Mouse (Mus musculus) lung, postnatal 25 days (tissue): ENCODE measurements around the gene Gm20388.

Experiments used
- DNase-seq: peaks from one replicate; pipeline ENCODE4 v3.0.0; 2022; ENCODE audit warnings: low spot score

Gene Gm20388

DNA sequence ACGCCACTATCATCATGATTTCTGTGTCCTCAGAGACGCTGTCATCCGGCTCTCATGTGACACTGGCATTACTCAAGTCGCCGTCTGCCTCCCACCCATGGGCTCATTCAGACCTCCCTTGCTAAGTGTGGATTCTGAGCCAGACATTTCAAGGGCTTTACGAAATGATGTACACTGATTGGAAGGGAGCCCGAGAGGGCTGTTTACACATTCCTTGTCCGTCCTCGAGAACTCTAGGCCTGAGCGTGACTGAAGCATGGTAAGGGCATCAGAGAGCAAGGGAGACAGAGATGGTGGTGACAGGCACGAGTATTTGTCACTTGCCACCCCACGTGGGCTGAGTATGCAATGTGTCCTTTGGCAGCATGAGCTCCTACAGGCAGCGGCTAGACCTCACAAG lies 4271.6 kb downstream of the Gm20388 start:
- peak; percentile 87 for DNase-seq

DNA sequence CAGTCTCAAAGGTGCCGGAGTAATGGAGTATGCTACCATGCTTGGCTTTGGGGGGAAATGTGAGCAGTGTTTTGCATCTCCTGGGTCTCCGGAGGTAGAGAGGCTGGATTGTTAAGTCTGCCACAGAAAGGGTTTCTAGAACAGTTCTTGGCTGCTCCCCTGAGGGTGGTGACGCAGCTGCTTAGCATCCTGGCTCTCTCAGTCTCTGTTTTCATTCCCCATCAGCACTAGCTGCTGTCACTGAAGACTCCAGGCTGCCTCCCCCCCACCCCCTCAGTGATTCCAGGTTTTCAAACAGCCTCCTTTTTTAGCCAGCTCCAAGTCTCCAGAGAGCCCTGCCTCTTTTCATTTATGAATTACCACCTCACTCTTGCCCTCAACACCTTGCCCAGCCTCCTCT lies 4273.4 kb downstream of the Gm20388 start:
- no peak for DNase-seq

DNA sequence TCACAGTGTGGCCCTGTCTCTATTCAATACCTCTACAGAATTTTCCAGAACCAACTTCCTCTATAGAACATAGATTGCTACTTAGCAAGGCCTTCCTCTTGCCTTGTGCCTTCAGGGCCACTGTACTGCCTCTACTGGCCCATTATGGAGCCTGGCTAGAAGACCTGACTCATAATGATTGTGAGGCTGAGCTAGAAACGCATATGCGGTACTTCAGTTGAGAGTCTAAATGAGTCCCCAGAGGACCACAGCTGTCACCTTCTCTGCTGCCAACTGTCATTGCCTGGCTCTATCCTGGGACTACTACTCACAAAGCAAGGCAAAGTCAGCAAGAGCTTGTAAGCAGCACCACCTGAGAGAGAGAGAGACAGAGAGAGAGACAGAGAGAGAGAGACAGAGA lies 4273.9 kb downstream of the Gm20388 start:
- no peak for DNase-seq

DNA sequence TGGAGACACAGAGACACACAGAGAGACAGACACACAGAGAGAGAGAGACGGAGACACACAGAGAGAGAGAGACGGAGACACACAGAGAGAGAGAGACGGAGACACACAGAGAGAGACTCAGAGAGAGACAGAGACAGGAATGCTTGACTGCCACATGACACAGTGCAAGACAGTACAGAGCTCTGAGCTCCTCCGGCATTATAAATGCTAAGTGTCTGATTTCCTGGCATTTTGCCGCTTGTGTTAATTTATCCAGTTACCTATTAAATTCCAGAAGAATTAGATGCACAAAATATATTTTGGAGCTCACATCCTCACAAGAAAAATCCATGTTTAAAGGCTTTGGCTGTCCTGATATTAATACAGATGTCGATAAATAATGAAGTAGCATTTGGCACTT lies 4274.4 kb downstream of the Gm20388 start:
- no peak for DNase-seq

DNA sequence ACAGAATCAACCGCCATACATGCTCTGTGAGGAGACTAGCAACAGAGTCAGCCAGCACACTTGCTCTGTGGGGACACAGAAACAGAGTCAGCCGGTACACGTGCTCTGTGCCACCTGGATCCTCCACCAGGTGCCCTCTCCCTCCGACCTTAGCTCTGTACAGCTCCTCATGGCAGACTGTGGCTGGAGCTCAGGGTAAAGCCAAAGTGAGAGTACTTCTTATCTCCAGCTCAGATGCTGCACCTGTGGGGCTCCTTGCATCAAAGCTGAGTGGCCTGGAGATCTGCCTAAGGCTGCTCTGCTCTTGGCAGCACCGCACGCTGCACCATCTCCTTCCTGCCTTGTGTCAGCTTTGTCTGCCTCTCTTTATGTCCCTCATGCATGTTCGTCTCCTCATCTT lies 4279.7 kb downstream of the Gm20388 start:
- DNase-seq: no peak

DNA sequence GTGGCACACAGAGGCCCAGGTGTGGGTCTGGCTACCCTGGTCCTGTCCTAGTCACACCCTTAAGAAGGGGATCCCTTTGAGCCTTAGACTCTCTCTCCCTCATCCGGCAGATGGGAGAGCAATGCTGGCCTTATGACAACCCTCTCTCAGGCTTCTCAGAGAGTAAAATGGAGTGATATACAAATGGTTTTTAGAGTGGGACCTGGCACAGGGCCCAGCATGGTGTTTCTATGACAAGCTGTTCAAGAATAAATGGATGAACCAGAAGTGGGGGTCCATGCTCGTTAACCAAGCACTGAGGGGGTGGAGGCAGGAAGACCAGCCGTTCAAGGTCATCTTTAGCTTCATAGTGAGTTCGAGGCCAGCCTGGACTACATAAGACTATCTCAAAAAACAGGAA lies 4281.6 kb downstream of the Gm20388 start:
- DNase-seq: no peak

DNA sequence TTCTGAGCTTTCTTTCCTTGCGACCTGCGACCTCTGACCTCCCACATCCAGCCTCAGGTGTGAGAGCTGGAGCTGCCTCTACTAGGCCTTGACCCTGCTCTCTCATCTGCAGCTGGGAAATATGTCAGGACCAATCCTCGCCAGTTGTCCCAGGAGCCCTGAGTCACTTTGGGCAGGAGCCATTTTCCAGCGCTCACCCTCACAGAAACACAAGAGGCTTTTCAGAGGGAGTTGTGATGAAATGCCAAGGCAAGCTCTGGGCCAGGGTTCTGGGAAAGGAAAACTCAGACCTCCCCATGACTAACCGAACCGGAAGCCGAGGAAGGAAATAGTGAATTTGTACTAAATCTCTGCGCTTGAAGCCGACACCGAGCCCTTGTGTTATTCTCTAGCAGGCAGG lies 4282.3 kb downstream of the Gm20388 start:
- DNase-seq: peak; percentile 73

DNA sequence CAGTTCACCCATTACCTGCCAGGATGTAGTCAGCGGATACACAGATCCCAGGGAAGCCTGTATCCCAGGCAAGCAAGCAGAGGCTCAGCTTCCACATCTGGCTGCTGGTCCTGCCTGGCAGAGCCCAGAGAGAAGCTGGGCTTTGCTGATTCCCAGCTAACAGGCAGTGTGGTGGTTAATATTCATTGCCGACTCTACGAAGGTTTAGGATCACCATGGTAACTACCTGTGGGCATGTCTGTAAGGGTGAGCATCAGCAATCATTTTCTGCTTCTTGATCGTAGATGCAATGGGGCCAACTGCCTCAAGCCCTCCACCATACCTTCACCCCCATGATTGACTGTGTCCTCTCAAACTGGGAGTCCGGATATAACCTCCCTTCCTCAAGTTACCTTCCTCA lies 4283.4 kb downstream of the Gm20388 start:
- DNase-seq: no peak

DNA sequence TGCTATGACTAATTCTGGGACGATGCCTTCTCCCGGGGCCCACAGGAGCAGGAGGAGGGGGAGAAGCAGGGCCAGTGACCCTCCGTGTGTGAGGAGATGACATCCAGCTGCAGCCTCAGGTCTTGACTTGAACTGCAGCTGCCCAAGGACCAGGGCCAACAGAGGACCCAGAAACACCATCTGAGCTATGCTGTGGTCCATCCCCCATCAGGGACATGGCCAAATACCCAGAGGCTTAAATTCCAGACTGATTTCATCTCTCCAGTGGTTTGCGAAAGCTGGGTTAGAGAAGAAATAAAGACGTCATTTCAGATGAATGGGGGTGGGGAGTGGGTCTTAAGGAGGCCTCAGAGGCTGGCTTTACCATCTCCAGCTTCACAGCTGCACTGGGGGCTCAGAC lies 4285.6 kb downstream of the Gm20388 start:
- peak; percentile 61 for DNase-seq

DNA sequence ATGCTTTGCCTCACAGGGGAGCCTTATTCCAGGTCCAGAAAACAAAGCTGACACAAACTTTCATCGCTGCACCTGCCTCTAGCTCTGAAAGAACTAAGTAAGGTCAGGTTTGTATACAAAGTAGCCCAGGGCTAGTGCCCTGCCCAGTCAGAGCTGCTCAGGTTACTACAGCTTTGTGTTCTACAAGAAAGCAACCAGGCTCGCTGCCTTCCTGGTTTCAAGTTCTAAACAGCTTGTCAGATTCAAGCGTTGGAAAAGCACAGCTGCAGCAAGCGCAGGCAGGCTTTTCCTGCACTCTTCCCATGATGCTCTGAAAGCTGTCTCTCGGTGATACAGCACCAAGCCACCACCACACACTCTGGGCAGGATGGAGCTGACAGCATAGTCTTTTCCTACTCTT lies 4286.2 kb downstream of the Gm20388 start:
- DNase-seq: no peak

DNA sequence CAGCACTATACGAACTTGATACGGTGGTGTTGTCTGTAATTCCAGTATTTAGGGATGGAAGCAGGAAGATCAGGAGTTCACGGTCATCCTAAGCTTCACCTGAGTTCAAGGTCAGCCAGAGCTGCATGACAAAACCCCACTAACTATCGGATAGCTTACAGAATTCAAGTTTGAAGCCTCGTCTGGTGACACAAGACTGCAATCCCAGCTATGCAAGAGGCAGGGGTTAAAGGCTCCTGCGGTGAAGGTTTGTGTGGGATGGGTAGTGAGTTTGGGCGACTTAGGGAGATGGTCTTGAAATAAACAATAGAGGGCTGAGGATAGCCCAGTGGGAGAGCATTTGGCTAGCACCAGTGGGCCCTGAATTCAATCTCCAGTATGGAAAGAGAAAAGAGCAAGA lies 4287.6 kb downstream of the Gm20388 start:
- DNase-seq: no peak

DNA sequence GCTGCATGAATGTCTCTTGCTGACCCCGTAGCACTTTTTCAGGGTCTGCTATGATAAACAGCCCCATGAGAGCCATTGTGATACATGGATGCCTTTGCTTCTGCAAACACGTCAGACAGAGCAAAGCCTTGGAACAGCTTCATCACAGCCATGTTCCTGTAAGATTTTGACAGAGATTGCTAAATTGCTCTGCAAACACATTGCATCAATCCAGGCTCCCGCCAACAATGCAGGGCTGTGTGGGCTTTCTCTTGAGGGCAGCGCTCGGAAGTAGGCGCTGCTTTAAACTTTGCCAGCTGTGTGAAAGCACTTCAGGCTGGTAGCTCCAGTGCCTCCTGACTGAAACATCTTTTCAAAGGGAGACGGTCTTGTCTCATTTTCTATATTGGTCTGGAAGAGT lies 4289.8 kb downstream of the Gm20388 start:
- peak; percentile 70 for DNase-seq

DNA sequence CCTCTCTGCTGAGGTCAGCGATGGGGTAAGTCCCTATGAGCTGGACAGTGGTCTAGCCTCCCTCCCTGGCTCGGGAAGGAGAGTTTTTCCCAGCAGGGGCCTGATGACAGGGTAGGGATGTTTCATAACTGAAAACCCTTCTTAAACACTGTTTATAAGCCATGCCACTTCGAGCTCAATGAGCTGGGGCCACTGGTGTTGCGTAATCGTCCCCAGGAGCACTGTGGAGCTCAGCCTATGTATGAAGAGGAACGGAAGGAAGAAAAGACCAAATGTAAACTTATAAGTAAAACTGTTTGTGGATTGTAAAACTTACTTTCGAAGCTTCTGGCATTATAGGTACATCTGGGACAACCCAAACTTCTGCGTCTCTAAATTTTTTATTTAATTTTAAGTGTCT lies 4291.1 kb downstream of the Gm20388 start:
- DNase-seq: peak; percentile 65

DNA sequence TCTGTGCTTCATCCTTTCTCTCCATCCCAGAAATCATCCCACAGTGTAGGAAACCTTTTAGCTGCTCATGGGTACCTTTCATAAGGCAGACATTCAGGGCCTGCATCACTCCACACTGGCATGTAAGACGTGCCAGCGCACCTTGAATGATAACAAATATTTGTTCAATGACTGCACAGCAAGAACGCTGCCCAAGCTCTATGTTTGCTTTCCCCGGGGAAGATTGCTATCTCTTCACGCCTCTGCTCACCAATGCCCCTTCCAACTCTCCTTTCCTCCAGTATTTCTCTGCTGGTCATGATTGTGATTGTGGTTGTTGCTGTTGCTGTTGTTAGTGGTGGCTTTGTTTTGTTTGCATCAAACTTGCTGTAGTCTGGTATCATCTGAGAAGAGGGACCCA lies 4292.3 kb downstream of the Gm20388 start:
- DNase-seq: no peak

DNA sequence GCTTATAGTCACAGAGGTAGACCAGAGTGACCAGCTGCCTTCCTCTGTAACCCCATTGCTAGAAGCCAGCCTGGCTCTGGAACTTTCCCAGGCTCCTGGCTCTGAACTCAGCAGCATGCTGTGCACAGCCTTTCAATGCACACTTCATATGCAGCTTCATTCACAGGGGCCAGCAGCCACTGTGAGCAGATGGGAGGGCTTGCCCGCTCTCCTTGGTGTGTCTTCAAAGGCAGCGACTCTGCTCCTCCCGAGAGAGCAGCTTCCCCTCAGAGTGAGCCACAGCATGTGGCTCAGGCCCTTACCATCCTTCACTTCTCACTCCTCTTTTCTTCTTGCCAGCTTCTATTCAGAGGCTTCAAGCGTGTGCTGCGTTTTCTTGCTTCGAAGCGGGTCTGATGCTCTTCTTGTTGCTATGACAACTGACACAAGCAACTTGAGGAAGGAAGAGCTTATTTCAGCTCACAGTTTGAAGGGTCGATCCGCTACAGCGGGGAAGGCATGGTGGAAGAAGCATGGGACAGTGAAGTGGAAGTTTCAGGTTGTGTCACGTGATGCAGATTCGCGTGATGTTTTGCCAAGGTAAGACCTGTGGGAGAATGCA lies 4293.5 kb downstream of the Gm20388 start:
- DNase-seq: no peak

DNA sequence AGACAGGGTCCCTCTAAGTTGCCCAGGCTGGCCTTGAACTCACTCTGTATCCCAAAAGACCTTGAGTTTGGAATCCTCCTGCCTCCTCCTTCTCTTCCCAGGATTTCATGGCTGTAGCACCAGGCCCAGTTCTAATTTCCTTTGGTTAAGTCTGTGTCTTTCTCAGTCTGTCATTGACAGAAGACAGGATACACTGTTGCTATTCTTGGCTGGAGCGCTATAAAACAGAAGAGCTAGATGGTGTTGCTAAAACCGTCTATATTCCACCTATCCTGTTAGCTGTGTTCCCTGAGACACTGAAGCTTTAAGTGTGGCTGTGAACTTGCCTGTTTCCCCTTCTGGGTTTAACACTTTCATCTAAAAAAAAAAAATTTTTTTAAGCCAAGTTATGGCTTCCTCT lies 4301.5 kb downstream of the Gm20388 start:
- no peak for DNase-seq

DNA sequence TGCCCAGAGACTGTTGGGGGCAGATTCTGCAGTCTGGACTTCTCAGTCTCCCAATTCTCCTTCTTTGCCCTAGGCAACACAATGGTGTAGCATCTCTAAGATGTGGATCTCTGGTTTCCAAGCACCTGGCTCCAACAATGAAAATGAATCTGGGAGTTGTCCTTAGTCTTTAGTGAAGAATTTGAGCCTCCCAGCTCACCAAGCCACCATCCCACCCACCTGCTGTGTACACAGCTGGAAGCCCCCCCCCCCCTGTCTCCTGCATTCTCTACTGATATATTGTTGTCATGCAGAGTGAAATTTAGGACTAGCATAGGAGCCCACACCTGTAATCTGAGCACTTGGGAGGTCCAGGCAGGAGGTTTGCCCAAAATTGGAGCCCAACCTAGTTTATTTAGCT lies 4306.3 kb downstream of the Gm20388 start:
- no peak for DNase-seq

DNA sequence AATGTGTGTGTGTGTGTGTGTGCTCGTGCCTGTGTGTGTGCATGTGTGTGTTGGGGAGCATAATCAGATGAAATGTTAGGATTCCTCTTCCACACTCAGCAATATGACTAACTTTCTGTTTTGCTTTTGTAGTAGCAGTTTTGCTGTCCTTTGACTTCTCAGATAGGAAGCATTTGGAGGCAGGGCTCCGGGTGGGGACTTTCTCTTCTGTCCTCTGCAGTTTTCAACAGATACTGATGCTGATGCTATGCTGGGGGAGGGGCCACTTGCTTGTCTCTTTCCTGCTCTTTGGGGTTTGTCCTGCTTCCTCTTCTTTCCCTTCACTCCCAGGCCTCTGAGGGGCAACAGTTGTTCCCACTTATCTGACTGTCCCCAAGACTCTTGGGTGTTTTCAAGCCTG lies 4319.2 kb downstream of the Gm20388 start:
- no peak for DNase-seq

DNA sequence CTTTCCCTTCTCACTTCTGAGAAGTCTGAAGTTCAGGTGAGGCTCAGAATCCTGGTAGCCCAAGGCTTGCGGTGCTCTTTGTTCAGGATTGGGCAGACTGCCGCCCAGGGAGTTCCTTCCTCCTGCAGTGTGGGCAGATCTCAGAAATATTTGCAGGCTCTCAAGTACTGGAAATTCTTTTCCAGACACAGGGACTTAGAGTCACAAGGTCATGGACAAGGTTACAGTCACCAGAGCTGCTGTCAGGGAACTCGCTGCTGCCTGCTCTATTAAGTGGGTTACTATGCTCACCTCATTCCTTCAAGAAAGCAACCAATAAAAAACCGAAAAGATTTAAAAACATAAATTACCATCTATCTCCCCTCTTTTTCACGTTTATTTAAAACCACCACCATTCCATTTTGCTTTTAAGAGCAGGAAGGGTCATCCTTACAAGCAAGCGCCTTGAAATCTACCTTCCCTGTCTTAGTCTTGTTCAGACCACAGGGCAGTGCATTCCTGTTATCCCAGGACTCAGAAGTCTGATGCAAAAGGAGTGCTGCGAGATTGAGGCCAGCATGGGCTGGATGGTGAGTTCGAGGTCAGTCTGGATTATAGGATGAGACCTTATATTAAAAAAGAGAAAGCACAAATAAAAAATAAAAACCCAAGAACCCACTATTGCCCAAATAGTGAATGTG lies 4320.0 kb downstream of the Gm20388 start:
- no peak for DNase-seq

DNA sequence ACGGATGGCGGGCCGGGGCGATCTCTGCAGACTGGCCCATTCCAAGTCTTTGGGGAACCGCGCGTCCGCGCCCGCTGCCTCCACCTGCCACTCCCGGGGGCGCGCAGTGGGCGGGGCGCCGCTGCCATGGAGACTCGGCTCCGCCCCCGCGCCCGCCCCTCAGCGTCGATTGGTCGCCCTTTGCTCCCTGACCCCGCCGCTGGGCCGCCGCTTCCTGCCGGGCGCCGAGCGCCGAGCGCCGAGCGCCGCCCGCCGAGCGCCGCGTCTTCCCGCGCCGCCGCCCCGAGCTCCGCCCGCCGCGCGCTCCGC lies 4320.5 kb downstream of the Gm20388 start, which contains the start of gene Galnt2:
TSS of gene Galnt2 (plus strand) at position 216 of the 309 bp plus-strand sequence.
- peak; percentile 88 for DNase-seq

DNA sequence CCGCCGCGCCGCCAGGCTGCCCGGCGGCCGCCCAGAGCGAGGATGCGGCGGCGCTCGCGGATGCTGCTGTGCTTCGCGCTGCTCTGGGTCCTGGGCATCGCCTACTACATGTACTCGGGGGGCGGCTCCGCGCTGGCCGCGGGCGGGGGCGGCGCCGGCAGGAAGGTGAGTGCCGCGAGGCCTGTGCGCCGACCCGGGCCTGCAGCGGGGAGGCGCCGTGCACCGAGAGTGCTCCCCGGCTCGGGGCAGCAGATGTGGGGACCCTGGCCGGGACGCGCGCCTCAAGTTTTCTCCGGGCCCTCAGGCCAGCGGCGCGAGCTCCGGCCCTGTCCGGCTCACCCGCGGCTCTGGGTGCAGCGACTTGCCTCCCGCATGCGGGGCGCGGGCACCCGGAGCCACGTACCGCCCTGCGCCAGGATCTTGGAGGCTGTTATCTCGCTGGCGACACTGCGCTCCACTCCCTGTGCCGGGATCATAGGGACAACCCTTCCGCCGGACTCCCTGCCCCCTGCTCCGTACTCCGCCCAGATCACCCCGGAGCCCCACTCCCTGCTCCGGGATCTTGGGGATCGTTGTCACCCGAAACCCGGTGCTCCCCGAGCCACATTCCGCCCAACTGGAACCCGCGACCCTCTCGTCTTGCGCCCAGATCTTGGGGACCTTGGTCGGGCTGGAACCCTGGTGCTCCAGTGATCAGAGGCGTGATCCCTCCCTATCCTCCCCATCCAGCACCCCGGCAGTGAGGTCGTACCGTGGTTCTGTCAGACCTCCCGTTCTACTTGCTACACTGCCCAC lies 4321.0 kb downstream of the Gm20388 start:
- DNase-seq: no peak

DNA sequence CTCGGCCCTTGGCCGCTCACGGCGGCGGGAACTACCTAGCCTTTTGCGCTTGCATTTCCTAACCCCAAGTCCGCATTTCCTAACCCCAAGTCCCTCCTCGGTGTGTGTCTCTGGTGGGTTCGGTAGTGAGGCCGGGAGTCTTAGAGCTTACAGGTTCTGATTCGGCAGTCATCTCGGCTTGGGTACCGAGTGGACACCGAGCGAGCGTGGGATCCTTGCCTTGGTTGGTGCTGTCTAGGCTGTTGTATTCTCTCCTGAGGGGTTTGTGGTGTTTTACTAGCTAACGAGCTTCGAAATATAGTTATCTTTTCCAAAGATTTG lies 4321.6 kb downstream of the Gm20388 start:
- no peak for DNase-seq

DNA sequence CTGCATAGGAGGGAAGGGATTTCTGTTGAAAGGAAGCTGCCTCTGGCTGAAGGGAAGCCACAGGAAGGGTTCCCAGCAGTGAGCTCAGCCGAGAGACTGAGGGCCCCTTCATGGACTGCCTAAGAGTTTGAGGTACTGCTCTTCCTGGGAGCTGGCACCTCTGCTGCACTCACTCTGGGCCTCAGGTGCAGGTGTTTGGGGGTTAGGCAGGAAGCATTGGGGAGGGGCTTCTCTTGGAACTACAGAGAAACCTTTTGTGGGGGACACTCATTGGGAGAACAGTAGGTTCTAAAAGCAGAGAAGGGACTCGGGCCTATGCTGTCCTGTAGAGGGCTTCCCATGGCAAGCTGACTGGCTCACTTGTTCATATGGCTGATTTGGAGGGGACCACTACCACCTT lies 4323.9 kb downstream of the Gm20388 start:
- no peak for DNase-seq

DNA sequence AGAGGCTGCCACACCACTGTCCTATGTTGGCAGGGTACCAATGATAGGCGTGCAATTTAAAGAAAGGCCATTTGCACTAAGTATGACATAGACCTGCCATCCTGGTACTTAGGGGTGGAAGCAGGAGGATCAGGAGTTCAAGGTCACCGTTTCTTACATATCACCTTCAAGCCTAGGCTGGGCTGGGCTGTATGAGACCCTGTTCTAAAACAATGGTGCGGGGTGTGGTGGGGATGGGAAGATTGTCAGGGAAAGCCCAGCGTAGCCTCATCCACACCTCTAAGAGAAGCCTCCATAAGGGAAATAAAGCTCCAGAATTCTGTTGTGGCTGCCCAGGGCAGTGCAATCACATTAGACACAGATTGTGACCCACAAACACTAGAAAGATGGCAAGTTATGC lies 4324.9 kb downstream of the Gm20388 start:
- no peak for DNase-seq
